Mouse (Mus musculus) bone marrow, adult 2 months (tissue): ENCODE data around the gene Rnf169.

Experiments
- CTCF ChIP-seq: fragments of 200-500 bp; IDR thresholded peaks from 2 replicates; pipeline ENCODE4 v1.5.1; 2011; ENCODE audit warnings: low read length, control low read depth; ENCODE audit not compliant: control insufficient read depth, insufficient read depth
- POLR2A ChIP-seq: fragments of 200-500 bp; IDR thresholded peaks from 2 replicates; pipeline ENCODE4 v1.6.1; 2011; ENCODE audit warnings: low read depth, mild to moderate bottlenecking, control low read depth, low read length, borderline replicate concordance; ENCODE audit not compliant: control insufficient read depth

DNA sequence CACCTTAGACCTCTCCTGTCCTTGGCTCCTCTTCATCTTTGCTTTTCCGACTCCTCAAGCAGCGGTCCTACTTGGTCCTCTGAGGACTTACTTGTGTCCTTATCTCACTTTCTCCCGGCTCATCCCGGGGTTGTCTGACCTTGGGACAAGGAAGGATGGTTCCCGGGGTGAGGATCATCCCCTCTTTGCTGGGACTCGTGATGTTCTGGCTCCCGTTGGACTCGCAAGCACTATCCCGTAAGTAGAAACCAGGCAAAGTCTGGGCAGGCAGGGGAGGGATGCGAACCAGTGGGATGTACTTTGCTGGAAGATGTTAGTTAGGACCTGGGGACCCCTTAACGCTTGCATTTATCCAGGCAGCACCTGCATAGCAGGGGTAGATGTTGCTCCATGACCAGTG, 26.2 kb upstream of the Rnf169 start:
- no peak for TF ChIP-seq CTCF
- no peak for TF ChIP-seq POLR2A
